Mouse (Mus musculus) embryo, embryonic 10 days (tissue): Measurements from ENCODE around the gene Lmf1.
A peak's percentile ranks its signal among the peaks of the same experiment; 100 is the strongest.

Experiments used
- DNase-seq: peaks from one replicate; pipeline ENCODE4 v3.0.0-alpha.2; 2015; ENCODE audit warnings: low spot score

Lmf1 gene

GRCm38 (mm10) chr17:25578920-25579319 is at the start of gene Lmf1:
Lmf1 (plus strand) TSS chr17:25579085.
- peak; percentile 99 for DNase-seq

- DNase-seq: no peak
Measured at GRCm38 (mm10) chr17:25530357-25531022, 48.4 kb upstream of the Lmf1 start.

- DNase-seq: no peak
Measured at GRCm38 (mm10) chr17:25538945-25539875, 39.7 kb upstream of the Lmf1 start.

- DNase-seq: no peak
Measured at GRCm38 (mm10) chr17:25540731-25541130, 38.2 kb upstream of the Lmf1 start.

GRCm38 (mm10) chr17:25541768-25542167 is 37.1 kb upstream of the Lmf1 start:
- no peak for DNase-seq

- no peak for DNase-seq
Measured at GRCm38 (mm10) chr17:25547026-25547425, 31.9 kb upstream of the Lmf1 start.

GRCm38 (mm10) chr17:25550020-25550419 is 28.9 kb upstream of the Lmf1 start:
- DNase-seq: no peak

GRCm38 (mm10) chr17:25551313-25551712 is 27.6 kb upstream of the Lmf1 start:
- DNase-seq: no peak

GRCm38 (mm10) chr17:25555159-25555558 is 23.7 kb upstream of the Lmf1 start:
- DNase-seq: peak; percentile 43

GRCm38 (mm10) chr17:25555666-25556629 is 22.9 kb upstream of the Lmf1 start:
- DNase-seq: peak; percentile 56

- peak; percentile 69 for DNase-seq
Measured at GRCm38 (mm10) chr17:25556630-25557354, 22.1 kb upstream of the Lmf1 start.

GRCm38 (mm10) chr17:25559634-25560033 is 19.3 kb upstream of the Lmf1 start:
- DNase-seq: no peak

GRCm38 (mm10) chr17:25560554-25561222 is 18.2 kb upstream of the Lmf1 start:
- no peak for DNase-seq

GRCm38 (mm10) chr17:25561223-25562028 is 17.5 kb upstream of the Lmf1 start:
- peak; percentile 69 for DNase-seq

GRCm38 (mm10) chr17:25564481-25564880 is 14.4 kb upstream of the Lmf1 start:
- no peak for DNase-seq

- DNase-seq: no peak
Measured at GRCm38 (mm10) chr17:25565244-25565643, 13.6 kb upstream of the Lmf1 start.

GRCm38 (mm10) chr17:25565860-25566600 is 12.9 kb upstream of the Lmf1 start:
- no peak for DNase-seq

- no peak for DNase-seq
Measured at GRCm38 (mm10) chr17:25567261-25567660, 11.6 kb upstream of the Lmf1 start.

GRCm38 (mm10) chr17:25567745-25568144 is 11.1 kb upstream of the Lmf1 start:
- DNase-seq: peak; percentile 85
